Mouse (Mus musculus): ENCODE measurements around the gene Zbtb11. TPM values are rescaled to one million over a fixed set of nuclear protein-coding genes. Genes with fewer than 3 reads are reported as not detected.
A peak's percentile ranks its signal among the peaks of the same experiment; 100 is the strongest.
"Not testable (repeated sequence)": the region's sequence is repeated elsewhere in the genome, so short reads cannot be mapped to it uniquely, and the experiment has no call there.

The Zbtb11 gene
- polyA plus RNA-seq, 1 experiment from 2014 or later, result 24.6 TPM

GRCm38 (mm10) chr16:55947876-55948410, 25.7 kb upstream of the Zbtb11 start:
- ATAC-seq; H3K4me3 ChIP-seq (ENCODE audit: low read depth, low read length); H3K4me1 ChIP-seq (ENCODE audit: control insufficient read depth, insufficient read depth, low read length); H3K36me3 ChIP-seq (ENCODE audit: control insufficient read depth, insufficient read depth, low read length); H3K27ac ChIP-seq (ENCODE audit: low read length); H3K9me3 ChIP-seq (replicated peaks; ENCODE audit: control insufficient read depth, low read length, poor library complexity, severe bottlenecking); H3K9ac ChIP-seq (ENCODE audit: low read depth, low read length); H3K27me3 ChIP-seq (ENCODE audit: control insufficient read depth, insufficient read depth, low read depth, low read length); H3K4me2 ChIP-seq (ENCODE audit: low read length): not testable (repeated sequence)
- 82% methylated on average over 2 of the region's 2 CpGs for WGBS

DNA sequence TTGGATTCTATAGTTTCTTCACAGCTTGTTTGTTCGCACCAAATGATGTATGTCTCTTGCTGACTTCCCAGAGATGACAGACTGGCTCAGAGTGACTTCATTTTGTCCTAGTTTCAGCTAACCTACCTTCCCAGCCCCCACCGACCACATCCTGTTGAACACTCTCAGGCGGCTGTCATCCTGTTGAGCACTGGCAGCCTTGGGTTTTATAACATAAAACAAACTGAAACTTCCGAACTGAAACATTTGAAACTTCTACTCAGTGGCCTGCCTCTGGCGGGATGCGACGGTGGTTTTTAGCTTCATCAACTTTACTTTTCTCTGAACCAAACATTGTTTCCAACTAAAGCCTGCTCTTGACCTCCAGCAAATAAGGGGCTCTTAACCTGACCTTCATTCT, 24.7 kb upstream of the Zbtb11 start:
- Histone ChIP-seq H3K9ac (ENCODE audit: low read depth, low read length) (no peak overlapping the region), H3K9me3 (replicated peaks; ENCODE audit: control insufficient read depth, low read length, poor library complexity, severe bottlenecking) (no peaks in the 10 kb centered on the region), H3K4me1 (ENCODE audit: control insufficient read depth, insufficient read depth, low read length) (no peaks in the 10 kb centered on the region), H3K27ac (ENCODE audit: low read length) (no peak overlapping the region), H3K4me2 (ENCODE audit: low read length) (no peak overlapping the region), H3K27me3 (ENCODE audit: control insufficient read depth, insufficient read depth, low read depth, low read length) (no peaks in the 10 kb centered on the region), H3K4me3 (ENCODE audit: low read depth, low read length) (no peak overlapping the region), H3K36me3 (ENCODE audit: control insufficient read depth, insufficient read depth, low read length) (no peaks in the 10 kb centered on the region)
- no peak for ATAC-seq
- 78% methylated on average over 7 of the region's 7 CpGs for WGBS

- Histone ChIP-seq H3K36me3 (ENCODE audit: control insufficient read depth, insufficient read depth, low read length) (no peaks in the 10 kb centered on the region), H3K9ac (ENCODE audit: low read depth, low read length) (no peak overlapping the region), H3K27ac (ENCODE audit: low read length) (no peak overlapping the region), H3K4me2 (ENCODE audit: low read length) (no peak overlapping the region), H3K4me1 (ENCODE audit: control insufficient read depth, insufficient read depth, low read length) (no peaks in the 10 kb centered on the region), H3K9me3 (replicated peaks; ENCODE audit: control insufficient read depth, low read length, poor library complexity, severe bottlenecking) (no peaks in the 10 kb centered on the region), H3K4me3 (ENCODE audit: low read depth, low read length) (no peak overlapping the region), H3K27me3 (ENCODE audit: control insufficient read depth, insufficient read depth, low read depth, low read length) (no peaks in the 10 kb centered on the region)
- 67% methylated on average over 3 of the region's 3 CpGs for WGBS
- no peak for ATAC-seq
These were observed 23.2 kb upstream of the Zbtb11 start for GRCm38 (mm10) chr16:55950462-55950861.

DNA sequence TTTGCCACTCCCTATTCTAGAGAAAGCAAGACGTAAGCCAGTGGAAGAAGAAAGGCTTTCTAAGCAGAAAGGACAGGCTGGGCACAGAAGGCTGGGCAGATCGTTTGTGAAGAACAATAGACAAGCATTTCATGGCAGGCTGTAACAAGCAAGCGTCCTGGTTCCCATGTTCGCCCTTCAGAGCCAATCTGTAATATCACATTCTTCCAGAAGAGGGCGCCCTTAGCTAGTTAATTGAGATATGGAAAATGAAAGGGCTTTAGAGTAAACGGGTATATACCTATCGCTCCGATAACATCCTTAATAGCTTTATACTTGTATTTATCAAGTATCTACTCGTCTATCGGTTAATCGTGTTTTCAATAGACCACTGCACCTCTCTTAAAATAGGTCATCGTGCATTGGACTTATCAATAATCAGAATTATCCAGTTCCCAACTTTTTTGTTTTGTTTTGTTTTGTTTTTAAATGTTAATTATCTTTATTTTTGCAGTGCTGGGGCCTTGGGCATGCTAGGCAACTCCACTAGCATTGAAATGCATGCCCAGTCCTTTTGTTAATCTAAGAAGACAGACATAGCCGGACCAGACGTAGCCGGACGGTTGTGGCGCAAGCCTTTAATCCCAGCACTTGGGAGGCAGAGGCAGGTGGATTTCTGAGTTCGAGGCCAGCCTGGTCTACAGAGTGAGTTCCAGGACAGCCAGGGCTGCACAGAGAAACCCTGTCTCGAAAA, 22.6 kb upstream of the Zbtb11 start:
- H3K36me3 ChIP-seq (ENCODE audit: control insufficient read depth, insufficient read depth, low read length), result no peaks in the 10 kb centered on the region
- WGBS, result 36% methylated on average over 19 of the region's 19 CpGs
- no peaks in the 10 kb centered on the region for H3K27me3 ChIP-seq (ENCODE audit: control insufficient read depth, insufficient read depth, low read depth, low read length)
- no peaks in the 10 kb centered on the region for H3K4me1 ChIP-seq (ENCODE audit: control insufficient read depth, insufficient read depth, low read length)
- H3K9ac ChIP-seq (ENCODE audit: low read depth, low read length), result no peak overlapping the region
- H3K27ac ChIP-seq (ENCODE audit: low read length), result no peak overlapping the region
- peak; percentile 60 for ATAC-seq
- no peaks in the 10 kb centered on the region for H3K9me3 ChIP-seq (replicated peaks; ENCODE audit: control insufficient read depth, low read length, poor library complexity, severe bottlenecking)
- H3K4me3 ChIP-seq (ENCODE audit: low read depth, low read length), result no peak overlapping the region
- H3K4me2 ChIP-seq (ENCODE audit: low read length), result no peak overlapping the region

- no peak for ATAC-seq
- Histone ChIP-seq H3K36me3 (ENCODE audit: control insufficient read depth, insufficient read depth, low read length) (no peaks in the 10 kb centered on the region), H3K27me3 (ENCODE audit: control insufficient read depth, insufficient read depth, low read depth, low read length) (no peaks in the 10 kb centered on the region), H3K4me1 (ENCODE audit: control insufficient read depth, insufficient read depth, low read length) (no peaks in the 10 kb centered on the region), H3K4me2 (ENCODE audit: low read length) (no peak overlapping the region), H3K4me3 (ENCODE audit: low read depth, low read length) (no peak overlapping the region), H3K9me3 (replicated peaks; ENCODE audit: control insufficient read depth, low read length, poor library complexity, severe bottlenecking) (no peaks in the 10 kb centered on the region), H3K9ac (ENCODE audit: low read depth, low read length) (no peak overlapping the region), H3K27ac (ENCODE audit: low read length) (no peak overlapping the region)
- WGBS, result 83% methylated on average over 7 of the region's 7 CpGs
These were observed 21.9 kb upstream of the Zbtb11 start for GRCm38 (mm10) chr16:55951679-55952327.

DNA sequence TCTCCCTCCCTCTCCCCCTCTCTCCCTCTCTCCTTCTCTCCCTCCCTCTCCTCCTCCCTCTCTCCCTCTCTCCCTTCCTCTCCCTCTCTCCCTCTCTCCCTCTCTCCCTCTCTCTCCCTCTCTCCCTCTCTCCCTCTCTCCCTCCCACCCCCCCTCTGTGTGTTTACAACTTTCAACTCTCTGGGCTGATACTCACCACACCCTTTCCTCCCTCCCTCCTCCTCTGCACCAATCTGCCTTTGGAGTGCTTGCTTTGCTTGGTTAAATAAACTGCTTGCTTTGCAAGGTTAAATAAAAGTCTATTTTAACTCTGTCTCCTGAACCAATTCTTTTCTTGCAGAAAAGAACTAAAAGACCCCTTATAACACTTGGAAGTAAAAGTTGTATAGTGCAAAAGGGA, 20.9 kb upstream of the Zbtb11 start:
- Histone ChIP-seq H3K36me3 (ENCODE audit: control insufficient read depth, insufficient read depth, low read length) (no peaks in the 10 kb centered on the region), H3K9me3 (replicated peaks; ENCODE audit: control insufficient read depth, low read length, poor library complexity, severe bottlenecking) (no peaks in the 10 kb centered on the region), H3K4me3 (ENCODE audit: low read depth, low read length) (no peak overlapping the region), H3K4me1 (ENCODE audit: control insufficient read depth, insufficient read depth, low read length) (no peaks in the 10 kb centered on the region), H3K27me3 (ENCODE audit: control insufficient read depth, insufficient read depth, low read depth, low read length) (no peaks in the 10 kb centered on the region), H3K9ac (ENCODE audit: low read depth, low read length) (no peak overlapping the region), H3K4me2 (ENCODE audit: low read length) (no peak overlapping the region), H3K27ac (ENCODE audit: low read length) (no peak overlapping the region)
- no peak for ATAC-seq

DNA sequence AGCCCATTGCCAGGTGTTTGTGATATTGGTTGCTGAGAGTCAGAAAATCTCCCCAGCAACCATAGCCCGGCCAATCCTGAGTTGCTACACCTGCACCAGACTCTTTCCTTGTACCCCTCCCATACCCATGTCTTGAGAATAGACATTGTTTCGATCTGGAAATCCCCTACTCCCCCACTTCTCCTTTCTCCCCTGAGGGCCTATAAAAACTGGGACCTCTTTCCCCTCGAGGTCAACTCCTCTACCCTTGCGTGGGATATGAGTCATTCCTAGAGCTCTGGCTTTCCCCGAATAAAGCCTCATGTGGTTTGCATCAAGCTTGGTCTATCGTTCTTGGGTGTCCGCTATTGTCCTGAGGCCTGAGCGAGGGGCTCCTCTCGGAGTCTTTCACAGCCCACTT, 19.5 kb upstream of the Zbtb11 start:
- H3K4me1 ChIP-seq (ENCODE audit: control insufficient read depth, insufficient read depth, low read length); H3K9ac ChIP-seq (ENCODE audit: low read depth, low read length); H3K36me3 ChIP-seq (ENCODE audit: control insufficient read depth, insufficient read depth, low read length); H3K4me2 ChIP-seq (ENCODE audit: low read length); H3K27me3 ChIP-seq (ENCODE audit: control insufficient read depth, insufficient read depth, low read depth, low read length); H3K9me3 ChIP-seq (replicated peaks; ENCODE audit: control insufficient read depth, low read length, poor library complexity, severe bottlenecking); ATAC-seq; H3K27ac ChIP-seq (ENCODE audit: low read length); H3K4me3 ChIP-seq (ENCODE audit: low read depth, low read length): not testable (repeated sequence)
- 93% methylated on average over 9 of the region's 9 CpGs for WGBS

- H3K9ac ChIP-seq (ENCODE audit: low read depth, low read length); H3K4me2 ChIP-seq (ENCODE audit: low read length); H3K27ac ChIP-seq (ENCODE audit: low read length); H3K36me3 ChIP-seq (ENCODE audit: control insufficient read depth, insufficient read depth, low read length); H3K27me3 ChIP-seq (ENCODE audit: control insufficient read depth, insufficient read depth, low read depth, low read length); ATAC-seq; H3K4me3 ChIP-seq (ENCODE audit: low read depth, low read length); H3K9me3 ChIP-seq (replicated peaks; ENCODE audit: control insufficient read depth, low read length, poor library complexity, severe bottlenecking); H3K4me1 ChIP-seq (ENCODE audit: control insufficient read depth, insufficient read depth, low read length): not testable (repeated sequence)
- 92% methylated on average over 6 of the region's 11 CpGs for WGBS
These were observed 10.6 kb upstream of the Zbtb11 start for GRCm38 (mm10) chr16:55963068-55963467.

- H3K27me3 ChIP-seq (ENCODE audit: control insufficient read depth, insufficient read depth, low read depth, low read length), result no peaks in the 10 kb centered on the region
- H3K9ac ChIP-seq (ENCODE audit: low read depth, low read length), result no peak overlapping the region
- H3K4me2 ChIP-seq (ENCODE audit: low read length), result no peak overlapping the region
- 68% methylated on average over 4 of the region's 4 CpGs for WGBS
- H3K27ac ChIP-seq (ENCODE audit: low read length), result no peak overlapping the region
- H3K4me3 ChIP-seq (ENCODE audit: low read depth, low read length), result no peak overlapping the region
- no peaks in the 10 kb centered on the region for H3K36me3 ChIP-seq (ENCODE audit: control insufficient read depth, insufficient read depth, low read length)
- no peaks in the 10 kb centered on the region for H3K9me3 ChIP-seq (replicated peaks; ENCODE audit: control insufficient read depth, low read length, poor library complexity, severe bottlenecking)
- H3K4me1 ChIP-seq (ENCODE audit: control insufficient read depth, insufficient read depth, low read length), result peaks cover 10% of the 10 kb centered on the region
- no peak for ATAC-seq
These were observed 9.3 kb upstream of the Zbtb11 start for GRCm38 (mm10) chr16:55964126-55964949.

Data from midbrain, embryonic 16.5 days (tissue).